Mouse (Mus musculus) Patski (cell line): ENCODE data around the gene Fam183b. TPM values are rescaled to one million over a fixed set of nuclear protein-coding genes. Genes with fewer than 3 reads are reported as not detected.

Source experiments
- ATAC-seq: fragments of 100-300 bp; one replicate; pipeline ENCODE4 v1.8.0; 2021
- CTCF ChIA-PET: fragments of 350-600 bp; sonication (Branson Sonifier 250); formaldehyde crosslinking; loops from one replicate; lab custom pipeline; 2022; ENCODE audit warnings: inconsistent platforms; lab: Charles Lee
- POLR2A ChIA-PET: fragments of 350-600 bp; sonication (Branson Sonifier 250); formaldehyde crosslinking; loops from one replicate; lab custom pipeline; 2022; ENCODE audit warnings: antibody characterized with exemption, inconsistent platforms; lab: Charles Lee
- DNase-seq: peaks from one replicate; pipeline ENCODE4 v3.0.0-alpha.2; 2011; ENCODE audit warnings: low read depth, low spot score
- H3K27me3 ChIP-seq: fragments of 371-371 bp; one replicate; pipeline ENCODE4 v1.5.1; 2021
- CTCF ChIP-seq: fragments of 100-300 bp; IDR thresholded peaks from one replicate; pipeline ENCODE4 v1.5.1; 2021
- in situ Hi-C: fragments of 300-500 bp; cut with MboI; formaldehyde crosslinking; loops from 3 replicates; pipeline ENCODE4 v1.11.1; 2018; ENCODE audit warnings: low pct_unique_long_range_greater_than_20kb, mixed read lengths
- polyA plus RNA-seq: library from polyadenylated mRNA; unstranded; gene quantifications from one replicate; pipeline ENCODE4 v1.2.3, GENCODE M21; 2021

The Fam183b gene
- polyA plus RNA-seq, 1 experiment from 2014 or later: not detected

- DNase-seq (no peak), ATAC-seq (no peak)
- in situ Hi-C loops: no loop called here
- no peak for TF ChIP-seq CTCF
- peaks cover 27% of the 10 kb centered on the region for H3K27me3 ChIP-seq
- ChIA-PET CTCF (no interaction called here), POLR2A (no interaction called here)
These were observed 2.6 kb upstream of the Fam183b start for GRCm38 (mm10) chr11:58804393-58804792.

GRCm38 (mm10) chr11:58803871-58804270, 2.1 kb upstream of the Fam183b start:
- DNase-seq (no peak), ATAC-seq (no peak)
- no peak for TF ChIP-seq CTCF
- H3K27me3 ChIP-seq: peaks cover 25% of the 10 kb centered on the region
- ChIA-PET CTCF (no interaction called here), POLR2A (no interaction called here)
- in situ Hi-C loops: no loop called here

- no peak for ATAC-seq
- no peak for TF ChIP-seq CTCF
- ChIA-PET CTCF (no interaction called here), POLR2A (no interaction called here)
- in situ Hi-C loops: no loop called here
- no peak for DNase-seq
- H3K27me3 ChIP-seq: peaks cover 19% of the 10 kb centered on the region
These were observed 2.0 kb downstream of the Fam183b start for GRCm38 (mm10) chr11:58799747-58800146.

GRCm38 (mm10) chr11:58796850-58797249, 4.9 kb downstream of the Fam183b start:
- DNase-seq (no peak), ATAC-seq (no peak)
- in situ Hi-C loops: no loop called here
- H3K27me3 ChIP-seq: peaks cover 12% of the 10 kb centered on the region
- no peak for TF ChIP-seq CTCF
- ChIA-PET POLR2A (no interaction called here), CTCF (no interaction called here)

GRCm38 (mm10) chr11:58795856-58796255, 5.9 kb downstream of the Fam183b start:
- no peak for DNase-seq
- ChIA-PET POLR2A (no interaction called here), CTCF (no interaction called here)
- in situ Hi-C loops: no loop called here
- no peak for TF ChIP-seq CTCF
- no peak for ATAC-seq
- H3K27me3 ChIP-seq: peaks cover 12% of the 10 kb centered on the region

- POLR2A ChIA-PET: no interaction called here
- no peak for ATAC-seq
- no peak for DNase-seq
- CTCF ChIA-PET: no interaction called here
- TF ChIP-seq CTCF: no peak
- H3K27me3 ChIP-seq: no peaks in the 10 kb centered on the region
- in situ Hi-C loops: no loop called here
These were observed 11.1 kb downstream of the Fam183b start for GRCm38 (mm10) chr11:58790646-58791045.

- in situ Hi-C loops: no loop called here
- no peaks in the 10 kb centered on the region for H3K27me3 ChIP-seq
- DNase-seq (no peak), ATAC-seq (no peak)
- ChIA-PET POLR2A (no interaction called here), CTCF (no interaction called here)
- no peak for TF ChIP-seq CTCF
These were observed 11.7 kb downstream of the Fam183b start for GRCm38 (mm10) chr11:58790053-58790452.

GRCm38 (mm10) chr11:58789532-58789931, 12.2 kb downstream of the Fam183b start:
- ChIA-PET POLR2A (no interaction called here), CTCF (no interaction called here)
- ATAC-seq (no peak), DNase-seq (no peak)
- no peaks in the 10 kb centered on the region for H3K27me3 ChIP-seq
- no peak for TF ChIP-seq CTCF
- in situ Hi-C loops: no loop called here

GRCm38 (mm10) chr11:58788346-58788745, 13.4 kb downstream of the Fam183b start:
- POLR2A ChIA-PET: no interaction called here
- DNase-seq (no peak), ATAC-seq (no peak)
- H3K27me3 ChIP-seq: no peaks in the 10 kb centered on the region
- in situ Hi-C loops: no loop called here
- CTCF ChIA-PET: interaction anchor here (0.8 to 1.1 kb wide), 2 partner anchors 9 to 17 kb away, joined by 3 to 4 read pairs; no protein-coding TSS in a partner anchor
- no peak for TF ChIP-seq CTCF

GRCm38 (mm10) chr11:58787651-58788050, 14.1 kb downstream of the Fam183b start:
- ATAC-seq (no peak), DNase-seq (no peak)
- CTCF ChIA-PET: interaction anchor here (1.1 kb wide), 1 partner anchor 16 kb away, joined by 3 read pairs; no protein-coding TSS in a partner anchor
- POLR2A ChIA-PET: no interaction called here
- H3K27me3 ChIP-seq: no peaks in the 10 kb centered on the region
- TF ChIP-seq CTCF: no peak
- in situ Hi-C loops: no loop called here

- no peak for DNase-seq
- ATAC-seq: no peak
- POLR2A ChIA-PET: no interaction called here
- H3K27me3 ChIP-seq: no peaks in the 10 kb centered on the region
- CTCF ChIA-PET: no interaction called here
- in situ Hi-C loops: no loop called here
- TF ChIP-seq CTCF: no peak
These were observed 17.6 kb downstream of the Fam183b start for GRCm38 (mm10) chr11:58784182-58784581.

GRCm38 (mm10) chr11:58782480-58783089, 19.2 kb downstream of the Fam183b start, which contains the start of gene Olfr314:
Olfr314 (plus strand) TSS chr11:58782952.
- ATAC-seq (no peak), DNase-seq (no peak)
- in situ Hi-C loops: no loop called here
- POLR2A ChIA-PET: no interaction called here
- CTCF ChIA-PET: no interaction called here
- H3K27me3 ChIP-seq: no peaks in the 10 kb centered on the region
- no peak for TF ChIP-seq CTCF
